Mouse (Mus musculus): ENCODE measurements around the gene Tbc1d25. TPM values are rescaled to one million over a fixed set of nuclear protein-coding genes. Genes with fewer than 3 reads are reported as not detected.

Gene Tbc1d25
- polyA plus RNA-seq, 1 experiment from 2014 or later, result 6.2 TPM

- Histone ChIP-seq H3K36me3 (ENCODE audit: control insufficient read depth, insufficient read depth, low read length) (peaks cover 2% of the 10 kb centered on the region; the same call in 1 of the 2 replicates), H3K27ac (replicated peaks) (0 out of 2 replicates have a peak overlapping the region, but pooled peaks have one; percentile 96), H3K4me3 (ENCODE audit: low read depth, low read length) (peak overlapping the region; percentile 50), H3K9me3 (ENCODE audit: control insufficient read depth, low read length) (no peaks in the 10 kb centered on the region), H3K27me3 (ENCODE audit: control insufficient read depth, insufficient read depth, low read length) (no peaks in the 10 kb centered on the region), H3K4me2 (replicated peaks; ENCODE audit: low read depth) (peak overlapping the region; percentile 49), H3K4me1 (replicated peaks; ENCODE audit: control insufficient read depth, insufficient read depth) (no peaks in the 10 kb centered on the region), H3K9ac (ENCODE audit: low read length) (no peak overlapping the region)
- no peak for ATAC-seq (ENCODE audit: low FRiP score, low TSS enrichment)
- no peak for DNase-seq (ENCODE audit: low spot score)
- TF ChIP-seq EP300 (optimal IDR thresholded peaks at IDR 0.05) (no peak), CTCF (IDR thresholded peaks at IDR 0.05; ENCODE audit: low read depth) (no peak)
- 89% methylated on average over 17 of the region's 17 CpGs for WGBS
Measured at GRCm38 (mm10) chrX:8131393-8131792, 44.6 kb downstream of the Tbc1d25 start.

GRCm38 (mm10) chrX:8125235-8125634 lies 50.7 kb downstream of the Tbc1d25 start:
- no peak overlapping the region for H3K9ac ChIP-seq (ENCODE audit: low read length)
- no peaks in the 10 kb centered on the region for H3K27me3 ChIP-seq (ENCODE audit: control insufficient read depth, insufficient read depth, low read length)
- H3K9me3 ChIP-seq (ENCODE audit: control insufficient read depth, low read length), result no peaks in the 10 kb centered on the region
- peaks cover 2% of the 10 kb centered on the region; the same call in 1 of the 2 replicates for H3K36me3 ChIP-seq (ENCODE audit: control insufficient read depth, insufficient read depth, low read length)
- no peak for TF ChIP-seq EP300 (optimal IDR thresholded peaks at IDR 0.05)
- peak; percentile 51 for TF ChIP-seq CTCF (IDR thresholded peaks at IDR 0.05; ENCODE audit: low read depth)
- DNase-seq (ENCODE audit: low spot score), result no peak
- no peak overlapping the region for H3K4me2 ChIP-seq (replicated peaks; ENCODE audit: low read depth)
- 0 out of 2 replicates have a peak, but pooled peaks have one; percentile 35 for ATAC-seq (ENCODE audit: low FRiP score, low TSS enrichment)
- no peak overlapping the region for H3K4me3 ChIP-seq (ENCODE audit: low read depth, low read length)
- H3K27ac ChIP-seq (replicated peaks), result no peak overlapping the region
- no peaks in the 10 kb centered on the region for H3K4me1 ChIP-seq (replicated peaks; ENCODE audit: control insufficient read depth, insufficient read depth)
- 74% methylated on average over 7 of the region's 7 CpGs for WGBS

GRCm38 (mm10) chrX:8123821-8124470 lies 52.0 kb downstream of the Tbc1d25 start:
- Histone ChIP-seq H3K4me2 (replicated peaks; ENCODE audit: low read depth) (no peak overlapping the region), H3K36me3 (ENCODE audit: control insufficient read depth, insufficient read depth, low read length) (peaks cover 2% of the 10 kb centered on the region; the same call in 1 of the 2 replicates), H3K9me3 (ENCODE audit: control insufficient read depth, low read length) (no peaks in the 10 kb centered on the region), H3K4me3 (ENCODE audit: low read depth, low read length) (no peak overlapping the region), H3K4me1 (replicated peaks; ENCODE audit: control insufficient read depth, insufficient read depth) (no peaks in the 10 kb centered on the region), H3K27ac (replicated peaks) (no peak overlapping the region), H3K27me3 (ENCODE audit: control insufficient read depth, insufficient read depth, low read length) (no peaks in the 10 kb centered on the region), H3K9ac (ENCODE audit: low read length) (no peak overlapping the region)
- WGBS, result 79% methylated on average over 6 of the region's 6 CpGs
- TF ChIP-seq CTCF (IDR thresholded peaks at IDR 0.05; ENCODE audit: low read depth) (no peak), EP300 (optimal IDR thresholded peaks at IDR 0.05) (no peak)
- ATAC-seq (ENCODE audit: low FRiP score, low TSS enrichment), result no peak
- DNase-seq (ENCODE audit: low spot score), result no peak

GRCm38 (mm10) chrX:8117264-8117663 lies 58.7 kb downstream of the Tbc1d25 start:
- no peaks in the 10 kb centered on the region for H3K36me3 ChIP-seq (ENCODE audit: control insufficient read depth, insufficient read depth, low read length)
- DNase-seq (ENCODE audit: low spot score), result no peak
- TF ChIP-seq CTCF (IDR thresholded peaks at IDR 0.05; ENCODE audit: low read depth) (no peak), EP300 (optimal IDR thresholded peaks at IDR 0.05) (no peak)

GRCm38 (mm10) chrX:8115275-8115674 lies 60.7 kb downstream of the Tbc1d25 start:
- no peak overlapping the region for H3K4me3 ChIP-seq (ENCODE audit: low read depth, low read length)
- no peak for TF ChIP-seq EP300 (optimal IDR thresholded peaks at IDR 0.05)
- TF ChIP-seq CTCF (IDR thresholded peaks at IDR 0.05; ENCODE audit: low read depth), result peak; percentile 52
- H3K4me1 ChIP-seq (replicated peaks; ENCODE audit: control insufficient read depth, insufficient read depth), result no peaks in the 10 kb centered on the region
- H3K27me3 ChIP-seq (ENCODE audit: control insufficient read depth, insufficient read depth, low read length), result no peaks in the 10 kb centered on the region
- H3K4me2 ChIP-seq (replicated peaks; ENCODE audit: low read depth), result no peak overlapping the region
- WGBS, result 65% methylated on average over 4 of the region's 4 CpGs
- H3K9ac ChIP-seq (ENCODE audit: low read length), result no peak overlapping the region
- no peak overlapping the region for H3K27ac ChIP-seq (replicated peaks)
- ATAC-seq (ENCODE audit: low FRiP score, low TSS enrichment) (no peak), DNase-seq (ENCODE audit: low spot score) (no peak)
- no peaks in the 10 kb centered on the region for H3K9me3 ChIP-seq (ENCODE audit: control insufficient read depth, low read length)
- no peaks in the 10 kb centered on the region for H3K36me3 ChIP-seq (ENCODE audit: control insufficient read depth, insufficient read depth, low read length)

More at GRCm38 (mm10) chrX:8117264-8117663, 58.7 kb downstream of the Tbc1d25 start:
- Histone ChIP-seq H3K27me3 (ENCODE audit: control insufficient read depth, insufficient read depth, low read length) (no peaks in the 10 kb centered on the region), H3K4me3 (ENCODE audit: low read depth, low read length) (no peak overlapping the region), H3K27ac (replicated peaks) (no peak overlapping the region), H3K4me2 (replicated peaks; ENCODE audit: low read depth) (no peak overlapping the region), H3K9ac (ENCODE audit: low read length) (no peak overlapping the region), H3K9me3 (ENCODE audit: control insufficient read depth, low read length) (no peaks in the 10 kb centered on the region), H3K4me1 (replicated peaks; ENCODE audit: control insufficient read depth, insufficient read depth) (no peaks in the 10 kb centered on the region)
- no peak for ATAC-seq (ENCODE audit: low FRiP score, low TSS enrichment)

GRCm38 (mm10) chrX:8105019-8105418 lies 71.0 kb downstream of the Tbc1d25 start:
- H3K27me3 ChIP-seq (ENCODE audit: control insufficient read depth, insufficient read depth, low read length), result no peaks in the 10 kb centered on the region
- ATAC-seq (ENCODE audit: low FRiP score, low TSS enrichment), result no peak
- no peak overlapping the region for H3K27ac ChIP-seq (replicated peaks)
- no peak for TF ChIP-seq CTCF (IDR thresholded peaks at IDR 0.05; ENCODE audit: low read depth)
- TF ChIP-seq EP300 (optimal IDR thresholded peaks at IDR 0.05), result no peak
- H3K4me2 ChIP-seq (replicated peaks; ENCODE audit: low read depth), result no peak overlapping the region
- no peak for DNase-seq (ENCODE audit: low spot score)
- H3K9ac ChIP-seq (ENCODE audit: low read length), result no peak overlapping the region
- H3K4me1 ChIP-seq (replicated peaks; ENCODE audit: control insufficient read depth, insufficient read depth), result no peaks in the 10 kb centered on the region
- WGBS, result 95% methylated on average over 3 of the region's 3 CpGs
- H3K36me3 ChIP-seq (ENCODE audit: control insufficient read depth, insufficient read depth, low read length), result no peaks in the 10 kb centered on the region
- no peak overlapping the region for H3K4me3 ChIP-seq (ENCODE audit: low read depth, low read length)
- no peaks in the 10 kb centered on the region for H3K9me3 ChIP-seq (ENCODE audit: control insufficient read depth, low read length)

Other genes with a start within 250 kb of the Tbc1d25 start
- not detected in 2 replicates for gene Eras, start 247.6 kb downstream of the Tbc1d25 start, polyA plus RNA-seq (2015; fragmentation: Nextera tagmentation; extraction: Ambion mirVana)
- gene Hdac6, start 228.3 kb downstream of the Tbc1d25 start, polyA plus RNA-seq (2015; fragmentation: Nextera tagmentation; extraction: Ambion mirVana), result 6.2 and 6.7 TPM in 2 replicates
- gene Gata1, start 198.1 kb downstream of the Tbc1d25 start, polyA plus RNA-seq (2015; fragmentation: Nextera tagmentation; extraction: Ambion mirVana), result 0.07 and 0.28 TPM in 2 replicates
- gene Glod5, start 157.7 kb downstream of the Tbc1d25 start, polyA plus RNA-seq (2015; fragmentation: Nextera tagmentation; extraction: Ambion mirVana), result 6.0 and 7.5 TPM in 2 replicates
- 10.8 and 12.3 TPM in 2 replicates for gene Suv39h1, start 101.4 kb downstream of the Tbc1d25 start, polyA plus RNA-seq (2015; fragmentation: Nextera tagmentation; extraction: Ambion mirVana)
- 0.39 and 0.42 TPM in 2 replicates for gene Was, start 85.7 kb downstream of the Tbc1d25 start, polyA plus RNA-seq (2015; fragmentation: Nextera tagmentation; extraction: Ambion mirVana)
- gene Wdr13, start 43.3 kb downstream of the Tbc1d25 start, polyA plus RNA-seq (2015; fragmentation: Nextera tagmentation; extraction: Ambion mirVana), result 15.6 and 16.7 TPM in 2 replicates
- gene Rbm3, start 30.3 kb downstream of the Tbc1d25 start, polyA plus RNA-seq (2015; fragmentation: Nextera tagmentation; extraction: Ambion mirVana), result 599 and 659 TPM in 2 replicates
- gene Ebp, start 17.3 kb upstream of the Tbc1d25 start, polyA plus RNA-seq (2015; fragmentation: Nextera tagmentation; extraction: Ambion mirVana), result 75.4 and 85.7 TPM in 2 replicates
- gene Porcn, start 30.3 kb upstream of the Tbc1d25 start, polyA plus RNA-seq (2015; fragmentation: Nextera tagmentation; extraction: Ambion mirVana), result 12.5 and 14.3 TPM in 2 replicates
- gene Ftsj1, start 76.2 kb upstream of the Tbc1d25 start, polyA plus RNA-seq (2015; fragmentation: Nextera tagmentation; extraction: Ambion mirVana), result 19.9 and 20.3 TPM in 2 replicates
- gene Slc38a5, start 95.0 kb upstream of the Tbc1d25 start, polyA plus RNA-seq (2015; fragmentation: Nextera tagmentation; extraction: Ambion mirVana), result 5.2 and 6.4 TPM in 2 replicates
- gene Ssxb10, start 151.2 kb upstream of the Tbc1d25 start, polyA plus RNA-seq (2015; fragmentation: Nextera tagmentation; extraction: Ambion mirVana), result not detected in 2 replicates
- gene Ssxb9, start 190.8 kb upstream of the Tbc1d25 start, polyA plus RNA-seq (2015; fragmentation: Nextera tagmentation; extraction: Ambion mirVana), result not detected in 2 replicates
- gene Ssxb1, start 237.1 kb upstream of the Tbc1d25 start, polyA plus RNA-seq (2015; fragmentation: Nextera tagmentation; extraction: Ambion mirVana), result not detected in 2 replicates

All from stomach, postnatal 0 days (tissue).